Mouse (Mus musculus): ENCODE measurements around the gene Trp53i13.
A peak's percentile ranks its signal among the peaks of the same experiment; 100 is the strongest.
"Not testable (repeated sequence)": the region's sequence is repeated elsewhere in the genome, so short reads cannot be mapped to it uniquely, and the experiment has no call there.

Gene Trp53i13

GRCm38 (mm10) chr11:77515637-77516552 lies at the start of gene Trp53i13:
Trp53i13 (minus strand) TSS chr11:77515980.
- no peak for DNase-seq

DNA sequence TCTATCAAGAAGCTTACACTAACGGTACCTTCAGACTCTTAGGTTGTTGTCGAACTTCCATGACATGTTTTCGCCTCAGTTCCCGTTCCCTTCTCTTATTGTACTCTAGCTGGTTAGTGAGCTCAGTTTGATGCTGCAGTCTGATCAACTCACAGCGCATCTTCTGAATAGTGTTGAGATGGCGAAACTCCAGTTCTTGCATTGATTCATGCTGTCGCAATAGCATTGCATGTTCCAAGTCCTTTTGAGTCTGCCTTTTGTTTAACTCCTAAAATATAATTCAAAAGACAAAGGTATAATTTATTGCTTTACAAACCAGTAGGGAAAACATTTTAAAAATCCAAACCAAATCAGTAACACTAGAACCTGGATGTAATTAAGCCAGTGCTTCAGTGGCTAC lies 29.5 kb upstream of the Trp53i13 start:
- DNase-seq, result no peak

DNA sequence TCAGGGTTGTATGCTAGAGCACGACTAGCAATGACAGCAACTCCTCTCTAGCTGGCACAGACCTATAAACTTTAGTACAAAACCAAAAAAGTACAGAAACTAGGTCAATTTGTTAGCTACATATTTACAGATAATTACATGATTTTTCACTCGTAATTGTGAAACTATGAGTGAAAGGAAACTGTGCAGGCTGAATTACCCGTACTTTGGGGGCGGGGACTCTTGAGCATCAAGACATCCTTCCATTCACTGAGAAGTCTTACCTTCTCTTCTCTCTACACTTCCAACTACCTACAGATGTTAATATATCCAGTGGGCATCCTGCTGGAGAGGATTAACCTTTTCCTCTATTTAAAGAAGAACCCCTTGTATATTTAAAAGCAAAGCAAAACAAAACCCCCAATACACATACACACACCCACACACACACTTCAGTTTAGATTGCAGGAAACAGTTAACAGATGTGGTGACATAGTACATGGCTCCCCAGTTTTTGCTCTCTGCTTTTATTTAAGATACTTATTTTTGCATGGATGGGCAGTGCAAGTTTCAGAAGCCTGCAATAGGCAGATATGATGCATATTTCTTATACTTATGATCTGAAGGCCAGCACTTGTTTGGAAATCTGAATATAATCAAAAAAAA lies 16.5 kb upstream of the Trp53i13 start:
- no peak for DNase-seq

DNA sequence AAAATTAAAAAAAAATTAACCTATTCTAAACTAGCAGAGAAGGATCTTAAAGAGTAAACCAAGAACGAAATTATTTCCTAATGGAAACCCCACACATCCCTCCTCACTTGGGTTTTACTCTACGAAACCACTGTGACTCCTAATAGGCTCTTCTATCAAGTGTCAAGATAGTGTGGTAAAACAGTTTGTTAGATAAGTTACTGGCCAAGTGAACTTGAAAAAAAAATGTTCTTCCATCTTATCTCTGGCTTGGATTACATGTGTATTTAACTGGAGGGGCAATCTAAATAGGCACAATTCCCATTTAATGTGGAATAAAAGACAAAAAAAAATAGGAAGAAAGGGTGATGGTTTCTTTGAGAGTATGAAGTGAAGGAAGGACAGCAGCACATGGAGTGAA lies 15.1 kb upstream of the Trp53i13 start:
- no peak for DNase-seq

- DNase-seq, result no peak
Observed at GRCm38 (mm10) chr11:77529644-77530043, 13.9 kb upstream of the Trp53i13 start.

- not testable (repeated sequence) for DNase-seq
Observed at GRCm38 (mm10) chr11:77528420-77528819, 12.6 kb upstream of the Trp53i13 start.

DNA sequence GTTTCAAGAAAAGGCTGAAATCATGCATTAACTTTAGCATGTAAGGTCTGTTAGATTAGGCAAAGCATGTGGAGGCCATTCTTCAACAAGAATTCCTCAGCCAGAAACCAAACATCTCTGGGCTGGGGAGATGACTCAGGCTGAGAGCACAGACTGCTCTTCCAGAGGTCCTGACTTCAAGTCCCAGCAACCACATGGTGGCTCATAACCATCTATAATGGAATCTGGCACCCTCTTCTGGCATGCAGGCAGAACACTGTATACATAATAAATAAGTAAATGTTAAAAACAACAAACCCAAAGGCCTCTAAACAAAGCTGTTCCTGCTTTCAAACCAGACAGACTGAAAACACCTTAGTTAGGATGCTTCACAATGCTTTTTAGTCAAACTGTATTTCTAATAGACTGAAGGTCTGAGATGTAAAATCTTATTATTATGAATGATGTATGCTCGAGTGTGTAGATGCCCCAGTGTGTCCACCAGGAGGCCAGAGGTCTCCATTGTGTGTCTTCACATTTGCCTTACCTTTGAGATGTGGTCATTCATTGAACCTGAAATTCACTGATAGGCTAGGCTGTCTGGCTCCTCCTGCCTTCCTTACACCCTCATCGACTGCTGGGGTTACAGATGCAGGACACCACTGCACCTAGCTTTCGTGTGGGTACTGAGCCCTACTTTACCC lies 10.2 kb upstream of the Trp53i13 start:
- DNase-seq, result no peak

- DNase-seq, result peak; percentile 54
Observed at GRCm38 (mm10) chr11:77520601-77521529, 5.1 kb upstream of the Trp53i13 start.

GRCm38 (mm10) chr11:77519043-77519442 lies 3.3 kb upstream of the Trp53i13 start, which contains the start of gene Gm10392:
Gm10392 (minus strand) TSS chr11:77519198.
- no peak for DNase-seq

- DNase-seq, result no peak
Observed at GRCm38 (mm10) chr11:77518051-77518798, 2.4 kb upstream of the Trp53i13 start.

DNA sequence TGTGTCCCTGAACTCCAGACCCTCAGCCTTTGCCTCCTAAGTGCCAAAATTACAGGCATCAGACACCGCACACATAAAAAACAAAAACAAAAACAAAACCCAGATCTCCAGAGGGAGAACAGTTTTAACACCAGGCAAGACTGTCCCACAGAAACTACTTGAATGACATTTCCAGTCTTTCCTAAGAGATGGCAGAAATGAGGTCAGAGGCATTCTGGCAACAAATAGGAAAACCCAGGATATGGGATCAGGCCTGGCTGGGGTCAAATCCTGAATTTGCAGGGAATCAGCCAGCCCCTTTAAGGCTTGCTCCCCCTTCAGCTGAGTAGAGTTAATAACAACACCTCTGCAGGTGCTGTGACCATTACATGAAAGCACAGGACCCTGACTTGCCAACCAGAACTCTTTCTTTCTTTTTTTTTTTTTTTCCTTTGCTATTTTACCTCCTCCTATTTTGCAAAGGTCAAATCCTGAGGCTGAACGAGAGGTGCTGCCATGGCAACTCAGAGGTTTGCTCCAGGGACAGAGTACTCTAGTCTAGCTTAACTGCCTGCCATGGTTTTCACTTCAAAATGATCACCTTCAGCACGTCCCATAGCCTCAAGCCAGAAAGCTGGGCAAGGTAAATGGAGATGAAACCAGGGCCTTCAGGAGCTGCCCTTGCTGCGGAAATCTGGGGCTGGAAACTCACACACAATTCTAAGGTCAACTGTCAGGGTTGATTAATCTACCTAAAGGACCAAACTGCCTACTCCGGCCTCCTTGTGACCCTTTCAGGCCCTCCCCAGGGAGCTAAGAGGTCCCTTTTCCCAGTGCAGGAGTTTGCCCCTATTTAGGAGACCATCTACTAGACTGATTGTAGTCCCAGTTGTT lies 1.0 kb upstream of the Trp53i13 start:
- DNase-seq, result no peak

DNA sequence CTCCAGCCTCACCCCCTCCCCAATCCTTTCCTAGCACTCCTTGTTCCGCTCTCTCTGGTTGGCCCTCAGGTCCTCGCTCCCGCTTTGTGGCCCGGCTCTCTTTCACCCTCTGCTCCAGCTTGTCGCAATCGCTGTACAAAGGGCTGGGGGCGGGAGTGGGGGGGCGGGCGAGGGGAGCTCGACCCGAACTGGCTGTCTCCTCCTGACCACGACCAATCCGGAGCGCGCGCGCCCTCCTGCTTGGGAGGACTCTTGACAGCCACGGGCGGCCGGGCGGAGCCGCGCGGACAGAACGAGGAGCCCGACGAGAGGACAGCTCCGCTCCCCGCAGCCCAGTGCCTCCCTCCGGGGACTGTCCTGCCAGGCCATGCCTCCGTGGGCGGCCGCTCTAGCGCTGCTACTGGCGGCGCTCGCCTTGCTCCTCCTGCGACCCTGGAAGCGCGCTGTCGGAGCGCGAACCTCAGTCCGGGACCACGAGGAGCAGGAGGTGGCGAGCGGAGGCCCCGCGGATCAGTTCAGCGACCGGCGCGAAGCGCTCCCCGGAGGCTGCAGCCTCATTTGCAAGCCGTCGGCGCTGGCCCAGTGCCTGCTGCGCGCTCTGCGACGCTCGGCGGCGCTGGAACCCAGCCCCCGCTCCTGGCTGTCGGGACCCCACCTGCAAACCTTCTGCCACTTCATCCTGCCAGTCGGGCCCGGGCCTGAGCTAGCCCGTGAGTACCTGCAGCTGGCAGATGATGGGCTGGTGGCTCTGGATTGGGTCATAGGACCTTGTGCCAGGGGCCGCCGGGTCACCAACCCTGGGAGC lies 746 bp downstream of the Trp53i13 start, which contains the start of gene Abhd15:
Gene Abhd15 (plus strand): TSS at position 290 of the 805 bp plus-strand sequence.
- peak; percentile 72 for DNase-seq

DNA sequence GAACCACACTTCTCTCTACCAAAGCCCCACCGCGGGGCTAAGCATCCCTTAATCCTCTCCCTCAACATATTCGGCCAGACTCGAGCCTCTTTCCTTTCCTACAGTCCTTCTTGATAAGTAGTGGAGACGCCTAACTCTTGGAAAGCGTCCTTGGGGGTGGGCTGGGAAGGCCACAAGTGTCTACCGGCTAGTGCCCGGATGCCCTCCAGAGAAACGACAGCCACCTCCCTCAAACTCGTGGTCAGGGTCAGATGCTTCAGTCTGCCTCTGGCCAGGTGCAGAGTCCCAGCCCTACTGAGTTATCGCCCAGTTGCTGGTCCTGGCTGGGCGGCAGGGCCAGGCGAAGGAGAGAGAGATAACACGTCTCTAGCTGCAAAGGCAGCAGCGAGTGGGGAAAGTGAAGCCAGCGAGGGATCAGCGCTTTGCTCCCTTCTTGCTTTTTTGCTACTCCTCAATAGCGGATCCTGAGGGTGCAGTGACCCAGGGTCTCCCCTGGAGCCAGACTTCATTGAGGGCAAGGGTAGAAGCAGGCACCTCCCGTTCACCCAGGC lies 1.4 kb downstream of the Trp53i13 start:
- DNase-seq, result no peak

DNA sequence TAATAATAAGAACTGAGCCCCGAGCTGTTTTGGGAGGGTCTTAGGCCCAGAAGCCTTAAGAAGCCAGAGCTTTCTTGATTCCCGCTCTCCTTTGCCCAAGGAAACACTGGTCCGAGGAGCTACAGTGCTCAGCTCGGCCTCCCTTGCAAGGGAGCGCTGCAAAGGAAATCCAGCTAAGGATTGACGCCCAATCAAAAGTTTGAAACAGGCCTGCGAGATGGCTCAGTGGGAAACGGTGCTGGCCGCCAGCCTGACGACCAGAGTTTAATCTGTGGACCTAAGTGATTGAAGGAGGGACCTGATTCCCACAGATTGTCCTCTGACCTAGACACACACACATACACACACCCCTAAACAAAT lies 2.0 kb downstream of the Trp53i13 start:
- no peak for DNase-seq

- DNase-seq, result peak; percentile 73
Observed at GRCm38 (mm10) chr11:77512891-77513810, 2.6 kb downstream of the Trp53i13 start.

DNA sequence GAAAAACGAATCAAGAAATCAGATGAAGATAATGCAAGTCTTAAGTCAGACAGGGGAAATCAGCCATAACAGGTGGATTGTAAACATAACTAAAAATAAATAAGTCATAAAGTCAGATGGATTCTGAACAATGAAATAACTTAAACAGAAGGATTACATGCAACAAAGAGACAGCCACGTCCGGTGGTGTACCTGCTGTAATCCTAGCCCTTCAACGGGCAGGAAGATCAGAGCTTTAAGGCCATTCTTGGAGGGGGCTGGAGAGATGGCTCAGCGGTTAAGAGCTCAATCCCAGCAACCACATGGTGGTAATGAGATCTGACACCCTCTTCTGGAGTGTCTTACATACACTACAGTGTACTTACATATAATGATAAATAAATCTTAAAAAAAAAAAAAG lies 4.4 kb downstream of the Trp53i13 start:
- DNase-seq, result no peak

DNA sequence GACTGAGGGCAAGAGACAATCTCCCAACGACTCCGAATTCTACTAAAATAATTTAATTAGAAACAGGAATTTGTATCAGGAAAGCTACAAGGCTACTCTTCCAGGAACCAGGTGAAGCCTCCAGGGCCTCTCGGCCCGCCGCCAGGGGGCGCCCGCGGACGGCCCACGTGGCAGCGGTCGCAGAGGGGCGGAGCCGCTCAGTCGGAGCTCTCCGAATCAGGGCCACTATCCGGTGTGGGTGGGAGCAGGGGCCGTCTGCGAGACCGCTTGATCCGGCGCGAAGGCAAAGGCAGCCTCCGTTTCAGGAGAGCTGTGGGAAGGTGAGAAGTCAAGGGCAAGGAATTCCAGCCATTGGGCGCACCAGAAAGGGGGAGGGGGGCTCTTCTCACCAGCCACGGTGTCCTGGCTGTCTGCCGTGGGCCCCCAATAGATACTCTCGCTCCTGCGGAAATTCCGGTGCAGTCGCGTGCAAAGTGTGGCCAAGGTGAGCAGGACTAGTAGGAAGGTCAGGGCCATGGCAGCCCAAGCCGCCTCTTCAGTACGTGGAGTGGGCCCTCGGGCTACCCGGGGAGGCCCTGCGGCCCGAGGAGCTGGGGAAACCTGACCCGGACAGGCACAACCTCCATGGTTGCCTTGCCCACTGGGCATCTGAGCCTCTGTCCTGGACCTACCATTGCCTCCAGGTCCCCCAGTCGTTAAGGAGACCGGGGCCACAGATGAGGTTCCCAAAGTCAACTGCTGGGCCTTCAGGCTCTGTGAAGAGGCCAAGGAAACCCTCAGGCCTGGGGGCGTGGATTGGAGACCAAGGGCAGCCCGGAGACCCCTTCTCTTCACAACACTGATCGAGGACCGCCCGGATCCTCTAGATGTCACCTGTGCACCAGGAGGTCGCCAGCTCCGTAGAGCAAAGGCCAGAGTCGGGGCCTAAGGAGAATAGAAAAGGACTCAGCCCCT lies 7.4 kb downstream of the Trp53i13 start:
- peak; percentile 86 for DNase-seq
